Mouse (Mus musculus) intestine, embryonic 14.5 days (tissue): Measurements from ENCODE around the gene Nwd2. TPM values are rescaled to one million over a fixed set of nuclear protein-coding genes. Genes with fewer than 3 reads are reported as not detected.
A peak's percentile ranks its signal among the peaks of the same experiment; 100 is the strongest.

Source experiments
- ATAC-seq: fragments of 200-750 bp; cut with Nextera tagmentation; replicated peaks from 2 replicates; pipeline ENCODE4 v1.8.0; 2017; ENCODE audit warnings: low read depth, moderate number of reproducible peaks, moderate TSS enrichment, moderate library complexity; ENCODE audit not compliant: low FRiP score, low TSS enrichment
- DNase-seq: peaks from one replicate; pipeline ENCODE4 v3.0.0-alpha.2; 2018; ENCODE audit warnings: low spot score
- H3K27ac ChIP-seq: fragments of 300-500 bp; sonication (generic); 2 replicates; pipeline ENCODE4 v1.5.1; 2014; ENCODE audit warnings: low read depth, mild to moderate bottlenecking, control low read depth
- H3K27me3 ChIP-seq: fragments of 300-500 bp; sonication (generic); replicated peaks from 2 replicates; pipeline ENCODE4 v1.6.1; 2014; ENCODE audit warnings: low read length, control low read depth; ENCODE audit not compliant: control insufficient read depth, insufficient read depth
- H3K36me3 ChIP-seq: fragments of 300-500 bp; sonication (generic); 2 replicates; pipeline ENCODE4 v1.6.1; 2014; ENCODE audit warnings: low read length, control low read depth; ENCODE audit not compliant: control insufficient read depth, insufficient read depth
- H3K4me1 ChIP-seq: fragments of 300-500 bp; sonication (generic); replicated peaks from 2 replicates; pipeline ENCODE4 v1.6.1; 2014; ENCODE audit warnings: low read length, control low read depth, mixed read lengths; ENCODE audit not compliant: control insufficient read depth, insufficient read depth
- H3K4me2 ChIP-seq: fragments of 300-500 bp; sonication (generic); 2 replicates; pipeline ENCODE4 v1.6.1; 2014; ENCODE audit warnings: low read length
- H3K4me3 ChIP-seq: fragments of 300-500 bp; sonication (generic); 2 replicates; pipeline ENCODE4 v1.5.1; 2014; ENCODE audit warnings: low read depth, low read length, control low read depth, mixed read lengths
- H3K9ac ChIP-seq: fragments of 300-500 bp; sonication (generic); 2 replicates; pipeline ENCODE4 v1.6.1; 2014; ENCODE audit warnings: mild to moderate bottlenecking, low read length
- H3K9me3 ChIP-seq: fragments of 300-500 bp; sonication (generic); 2 replicates; pipeline ENCODE4 v1.6.1; 2016; ENCODE audit warnings: low read length, control low read depth; ENCODE audit not compliant: control insufficient read depth
- WGBS: fragments of 180-500 bp; shearing (Covaris S2); extraction: QIAGEN DNeasy Blood & Tissue Kit; methylation state at CpG from one replicate; pipeline ENCODE4 v1.1.7; 2014; 5-methylcytosine and 5-hydroxymethylcytosine counted together
- polyA plus RNA-seq: library from polyadenylated mRNA; unstranded; fragments of >200 nt; fragmentation: Nextera tagmentation; extraction: Ambion mirVana; gene quantifications from 2 replicates; pipeline ENCODE4 v1.2.1, GENCODE M21; 2014

Gene Nwd2
- polyA plus RNA-seq, 1 experiment from 2014 or later: 0.42 TPM

- no peak overlapping the region for H3K4me3 ChIP-seq
- no peak overlapping the region for H3K4me2 ChIP-seq
These were observed 178.6 kb downstream of the Nwd2 start for GRCm38 (mm10) chr5:63827415-63828053.

GRCm38 (mm10) chr5:63828380-63829185 is 179.7 kb downstream of the Nwd2 start:
- Histone ChIP-seq H3K36me3 (no peaks in the 10 kb centered on the region), H3K4me1 (peaks cover 17% of the 10 kb centered on the region; the same call in 1 of the 2 replicates), H3K9me3 (no peaks in the 10 kb centered on the region), H3K27ac (no peak overlapping the region), H3K4me3 (no peak overlapping the region), H3K27me3 (no peaks in the 10 kb centered on the region), H3K9ac (no peak overlapping the region), H3K4me2 (no peak overlapping the region)
- 83% methylated on average over 10 of the region's 10 CpGs for WGBS
- ATAC-seq (no peak), DNase-seq (no peak)

More at GRCm38 (mm10) chr5:63827415-63828053, 178.6 kb downstream of the Nwd2 start:
- no peaks in the 10 kb centered on the region for H3K27me3 ChIP-seq
- H3K27ac ChIP-seq: peak overlapping the region; percentile 9; the same call in 1 of the 2 replicates
- H3K4me1 ChIP-seq: peaks cover 17% of the 10 kb centered on the region; the same call in 1 of the 2 replicates
- WGBS: 41% methylated on average over 5 of the region's 5 CpGs
- no peak overlapping the region for H3K9ac ChIP-seq
- DNase-seq: no peak
- no peaks in the 10 kb centered on the region for H3K36me3 ChIP-seq
- H3K9me3 ChIP-seq: no peaks in the 10 kb centered on the region
- ATAC-seq: no peak

GRCm38 (mm10) chr5:63831054-63831453 is 182.2 kb downstream of the Nwd2 start:
- DNase-seq (no peak), ATAC-seq (no peak)
- H3K4me1 ChIP-seq: peaks cover 15% of the 10 kb centered on the region; the same call in 1 of the 2 replicates
- H3K9ac ChIP-seq: no peak overlapping the region
- WGBS: 65% methylated on average over 4 of the region's 4 CpGs
- H3K27me3 ChIP-seq: no peaks in the 10 kb centered on the region
- H3K4me3 ChIP-seq: no peak overlapping the region
- H3K36me3 ChIP-seq: no peaks in the 10 kb centered on the region
- H3K9me3 ChIP-seq: no peaks in the 10 kb centered on the region
- H3K27ac ChIP-seq: no peak overlapping the region
- H3K4me2 ChIP-seq: no peak overlapping the region

- Histone ChIP-seq H3K4me3 (no peak overlapping the region), H3K27ac (no peak overlapping the region), H3K36me3 (no peaks in the 10 kb centered on the region), H3K9me3 (no peaks in the 10 kb centered on the region), H3K9ac (no peak overlapping the region), H3K27me3 (no peaks in the 10 kb centered on the region), H3K4me1 (no peaks in the 10 kb centered on the region), H3K4me2 (no peak overlapping the region)
- 54% methylated on average over 5 of the region's 5 CpGs for WGBS
- DNase-seq (no peak), ATAC-seq (no peak)
These were observed 185.1 kb downstream of the Nwd2 start for GRCm38 (mm10) chr5:63833955-63834354.

GRCm38 (mm10) chr5:63834435-63834834 is 185.5 kb downstream of the Nwd2 start:
- 76% methylated on average over 3 of the region's 3 CpGs for WGBS
- H3K4me3 ChIP-seq: no peak overlapping the region
- DNase-seq (no peak), ATAC-seq (no peak)
- no peak overlapping the region for H3K4me2 ChIP-seq
- H3K27ac ChIP-seq: no peak overlapping the region
- no peaks in the 10 kb centered on the region for H3K9me3 ChIP-seq
- H3K4me1 ChIP-seq: no peaks in the 10 kb centered on the region
- H3K9ac ChIP-seq: no peak overlapping the region
- no peaks in the 10 kb centered on the region for H3K36me3 ChIP-seq
- H3K27me3 ChIP-seq: no peaks in the 10 kb centered on the region

- DNase-seq: no peak
- ATAC-seq: no peak
- no peak overlapping the region for H3K4me3 ChIP-seq
- WGBS: 65% methylated on average over 5 of the region's 5 CpGs
- H3K9ac ChIP-seq: no peak overlapping the region
- no peaks in the 10 kb centered on the region for H3K27me3 ChIP-seq
- no peak overlapping the region for H3K4me2 ChIP-seq
- H3K4me1 ChIP-seq: no peaks in the 10 kb centered on the region
- H3K27ac ChIP-seq: no peak overlapping the region
- H3K9me3 ChIP-seq: no peaks in the 10 kb centered on the region
- no peaks in the 10 kb centered on the region for H3K36me3 ChIP-seq
These were observed 188.2 kb downstream of the Nwd2 start for GRCm38 (mm10) chr5:63837115-63837514.

GRCm38 (mm10) chr5:63837851-63838250 is 188.9 kb downstream of the Nwd2 start:
- Histone ChIP-seq H3K27me3 (no peaks in the 10 kb centered on the region), H3K27ac (no peak overlapping the region), H3K9me3 (no peaks in the 10 kb centered on the region), H3K4me1 (no peaks in the 10 kb centered on the region), H3K36me3 (no peaks in the 10 kb centered on the region), H3K9ac (no peak overlapping the region), H3K4me2 (no peak overlapping the region), H3K4me3 (no peak overlapping the region)
- DNase-seq (no peak), ATAC-seq (no peak)
- WGBS: 87% methylated on average over 2 of the region's 2 CpGs

- Histone ChIP-seq H3K27me3 (no peaks in the 10 kb centered on the region), H3K36me3 (no peaks in the 10 kb centered on the region), H3K9ac (no peak overlapping the region), H3K27ac (no peak overlapping the region), H3K4me1 (no peaks in the 10 kb centered on the region), H3K4me2 (no peak overlapping the region), H3K4me3 (no peak overlapping the region), H3K9me3 (no peaks in the 10 kb centered on the region)
- no peak for DNase-seq
- 60% methylated on average over 12 of the region's 12 CpGs for WGBS
- no peak for ATAC-seq
These were observed 191.0 kb downstream of the Nwd2 start for GRCm38 (mm10) chr5:63839801-63840416.
